Mouse (Mus musculus) kidney, embryonic 16.5 days (tissue): ENCODE data around the gene Tead3. TPM values are rescaled to one million over a fixed set of nuclear protein-coding genes. Genes with fewer than 3 reads are reported as not detected.
A peak's percentile ranks its signal among the peaks of the same experiment; 100 is the strongest.
"Not testable (repeated sequence)": the region's sequence is repeated elsewhere in the genome, so short reads cannot be mapped to it uniquely, and the experiment has no call there.

ENCODE experiments used
- ATAC-seq: fragments of 200-750 bp; cut with Nextera tagmentation; 2 replicates; pipeline ENCODE4 v1.8.0; 2017; ENCODE audit warnings: moderate TSS enrichment; ENCODE audit not compliant: low FRiP score, low TSS enrichment
- H3K27ac ChIP-seq: fragments of 300-500 bp; sonication (generic); 2 replicates; pipeline ENCODE4 v1.5.1; 2014; ENCODE audit warnings: low read length
- H3K27me3 ChIP-seq: fragments of 300-500 bp; sonication (generic); 2 replicates; pipeline ENCODE4 v1.6.1; 2014; ENCODE audit warnings: low read length, control low read depth, mixed read lengths; ENCODE audit not compliant: insufficient read depth
- H3K36me3 ChIP-seq: fragments of 300-500 bp; sonication (generic); 2 replicates; pipeline ENCODE4 v1.6.1; 2014; ENCODE audit warnings: low read length, control low read depth, mixed read lengths; ENCODE audit not compliant: insufficient read depth
- H3K4me1 ChIP-seq: fragments of 300-500 bp; sonication (generic); 2 replicates; pipeline ENCODE4 v1.6.1; 2014; ENCODE audit warnings: low read length, control low read depth, mixed read lengths; ENCODE audit not compliant: insufficient read depth
- H3K4me2 ChIP-seq: fragments of 300-500 bp; sonication (generic); replicated peaks from 2 replicates; pipeline ENCODE4 v1.6.1; 2014; ENCODE audit warnings: low read depth, low read length
- H3K4me3 ChIP-seq: fragments of 300-500 bp; sonication (generic); 2 replicates; pipeline ENCODE4 v1.5.1; 2014; ENCODE audit warnings: mild to moderate bottlenecking, low read length
- H3K9ac ChIP-seq: fragments of 300-500 bp; sonication (generic); replicated peaks from 2 replicates; pipeline ENCODE4 v1.6.1; 2014; ENCODE audit warnings: low read length
- H3K9me3 ChIP-seq: fragments of 300-500 bp; sonication (generic); 2 replicates; pipeline ENCODE4 v1.6.1; 2016; ENCODE audit warnings: low read length, control low read depth
- WGBS: fragments of 180-500 bp; shearing (Covaris S2); extraction: QIAGEN DNeasy Blood & Tissue Kit; methylation state at CpG from one replicate; pipeline ENCODE4 v1.1.7; 2014; 5-methylcytosine and 5-hydroxymethylcytosine counted together
- polyA plus RNA-seq: library from polyadenylated mRNA; unstranded; fragments of >200 nt; fragmentation: Nextera tagmentation; extraction: Ambion mirVana; gene quantifications from 2 replicates; pipeline ENCODE4 v1.2.1, GENCODE M21; 2015

Tead3 gene
- polyA plus RNA-seq, 1 experiment from 2014 or later = 10.7 TPM

GRCm38 (mm10) chr17:28332915-28333546 lies 17.6 kb downstream of the Tead3 start:
- Histone ChIP-seq H3K4me2 (no peak overlapping the region), H3K27me3 (no peaks in the 10 kb centered on the region), H3K36me3 (peaks cover 53% of the 10 kb centered on the region), H3K9ac (0 out of 2 replicates have a peak overlapping the region, but pooled peaks have one; percentile 0), H3K27ac (peak overlapping the region; percentile 11; the same call in 1 of the 2 replicates), H3K4me1 (peaks cover 50% of the 10 kb centered on the region), H3K4me3 (no peak overlapping the region), H3K9me3 (no peaks in the 10 kb centered on the region)
- WGBS = 33% methylated on average over 31 of the region's 31 CpGs
- ATAC-seq = peak; percentile 20; the same call in 1 of the 2 replicates

GRCm38 (mm10) chr17:28332113-28332914 lies 18.3 kb downstream of the Tead3 start:
- Histone ChIP-seq H3K4me3 (no peak overlapping the region), H3K27me3 (no peaks in the 10 kb centered on the region), H3K4me1 (peaks cover 58% of the 10 kb centered on the region), H3K4me2 (no peak overlapping the region), H3K9me3 (no peaks in the 10 kb centered on the region), H3K36me3 (peaks cover 47% of the 10 kb centered on the region), H3K9ac (0 out of 2 replicates have a peak overlapping the region, but pooled peaks have one; percentile 0), H3K27ac (peak overlapping the region; percentile 11)
- ATAC-seq = no peak
- 36% methylated on average over 13 of the region's 13 CpGs for WGBS

DNA sequence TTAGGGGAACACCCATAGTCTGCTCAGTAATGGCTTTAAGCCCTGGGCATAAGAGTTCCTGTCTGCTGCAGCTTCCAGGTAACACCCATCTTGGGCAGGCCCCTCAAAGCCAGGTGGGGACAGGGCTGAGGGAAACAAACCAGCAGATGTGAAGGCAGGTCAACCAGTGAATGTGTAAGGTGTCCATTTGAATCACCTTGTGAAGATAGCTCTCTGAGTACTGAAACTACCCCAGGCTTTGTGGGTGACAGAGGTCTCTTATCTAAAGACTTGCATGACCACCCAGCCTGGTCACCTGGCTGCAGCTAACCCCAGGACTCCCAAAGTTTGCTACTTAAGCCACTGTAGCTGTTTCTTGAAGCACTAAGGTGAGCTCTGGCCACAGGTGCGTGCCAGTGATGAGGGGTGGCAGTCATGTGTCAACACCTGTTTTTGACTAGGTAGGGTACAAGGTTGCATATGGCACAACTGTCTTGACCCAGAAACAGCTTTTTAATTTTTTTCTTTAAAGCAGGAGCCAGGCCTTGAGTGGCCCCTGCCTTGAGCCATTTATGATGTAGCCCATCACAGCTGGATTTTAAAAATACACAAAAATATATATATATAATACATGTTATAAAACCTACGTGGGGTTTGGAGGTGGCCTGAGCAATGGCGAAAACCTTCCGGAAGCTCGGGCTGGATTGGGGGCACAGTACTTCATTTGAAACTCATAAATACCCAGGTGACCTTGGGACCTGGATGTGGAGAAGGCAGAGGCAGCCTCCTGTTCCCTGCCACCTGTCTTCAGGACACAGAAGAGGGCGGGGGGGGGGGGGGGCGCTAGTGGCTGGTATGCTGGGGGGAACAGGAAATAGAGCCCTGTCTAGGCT lies 19.1 kb downstream of the Tead3 start:
- H3K4me1 ChIP-seq = peaks cover 63% of the 10 kb centered on the region
- no peaks in the 10 kb centered on the region for H3K27me3 ChIP-seq
- peak overlapping the region; percentile 11 for H3K27ac ChIP-seq
- ATAC-seq = no peak
- H3K9me3 ChIP-seq = no peaks in the 10 kb centered on the region
- 30% methylated on average over 5 of the region's 7 CpGs for WGBS
- no peak overlapping the region for H3K4me2 ChIP-seq
- H3K36me3 ChIP-seq = peaks cover 42% of the 10 kb centered on the region
- no peak overlapping the region; the same call in 1 of the 2 replicates for H3K4me3 ChIP-seq
- H3K9ac ChIP-seq = 0 out of 2 replicates have a peak overlapping the region, but pooled peaks have one; percentile 12

DNA sequence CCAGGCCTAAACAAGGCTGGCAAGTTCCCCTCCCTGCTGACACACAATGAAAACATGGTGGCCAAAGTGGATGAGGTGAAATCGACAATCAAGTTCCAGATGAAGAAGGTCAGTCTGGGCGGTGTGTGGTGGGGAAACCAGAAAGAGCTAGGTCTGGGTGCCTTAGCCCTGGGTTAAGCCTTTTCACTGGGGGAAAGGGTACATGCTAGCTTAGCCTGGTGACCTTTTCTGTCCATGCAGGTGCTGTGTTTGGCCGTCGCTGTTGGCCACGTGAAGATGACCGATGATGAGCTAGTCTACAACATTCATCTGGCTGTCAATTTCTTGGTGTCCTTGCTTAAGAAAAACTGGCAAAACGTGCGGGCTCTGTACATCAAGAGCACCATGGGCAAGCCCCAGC lies 20.0 kb downstream of the Tead3 start:
- Histone ChIP-seq H3K4me1 (peaks cover 63% of the 10 kb centered on the region), H3K9ac (peak overlapping the region; percentile 48; the same call in 1 of the 2 replicates), H3K36me3 (peaks cover 43% of the 10 kb centered on the region), H3K4me2 (peak overlapping the region; percentile 98), H3K4me3 (peak overlapping the region; percentile 98; the same call in 1 of the 2 replicates)
- ATAC-seq, H3K27ac ChIP-seq, H3K27me3 ChIP-seq, H3K9me3 ChIP-seq: not testable (repeated sequence)
- WGBS = 53% methylated on average over 6 of the region's 8 CpGs

GRCm38 (mm10) chr17:28330232-28330546 lies 20.4 kb downstream of the Tead3 start:
- peak overlapping the region; percentile 100 for H3K9ac ChIP-seq

DNA sequence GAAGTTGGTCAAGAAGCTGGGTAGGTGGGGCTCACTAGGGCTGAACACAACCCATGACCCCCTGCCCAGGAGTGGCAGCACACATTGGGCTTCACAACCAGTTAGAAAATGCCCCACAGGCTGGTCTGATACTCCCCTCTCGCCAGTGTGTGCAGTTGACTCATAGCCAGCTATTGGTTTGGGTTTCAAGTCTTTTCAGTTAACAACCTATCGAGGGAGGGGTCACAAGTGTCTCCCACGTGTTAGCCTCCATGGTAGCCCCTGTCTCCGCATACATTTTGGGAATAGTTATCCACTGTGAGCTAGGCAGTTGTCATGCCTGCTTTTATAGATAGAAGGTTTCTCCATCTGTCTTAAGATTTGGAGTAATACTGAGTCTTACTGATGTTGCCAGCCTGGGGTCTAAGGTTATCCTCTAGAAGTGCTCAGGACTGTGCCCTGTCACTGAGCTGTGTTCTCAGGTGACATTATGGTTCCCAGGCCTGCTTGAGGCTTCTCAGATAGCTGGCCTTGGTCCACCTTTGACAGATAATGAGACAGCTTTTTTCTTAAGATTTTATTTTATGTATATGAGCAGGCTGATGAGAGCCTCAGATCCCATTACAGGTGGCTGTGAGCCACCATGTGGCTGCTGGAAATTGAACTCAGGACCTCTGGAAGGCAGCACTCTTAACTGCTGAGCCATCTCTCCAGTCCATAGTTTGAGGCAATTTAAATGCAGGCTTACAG lies 20.9 kb downstream of the Tead3 start:
- ATAC-seq = no peak
- Histone ChIP-seq H3K9ac (peak overlapping the region; percentile 100), H3K27me3 (no peaks in the 10 kb centered on the region), H3K4me3 (peak overlapping the region; percentile 98), H3K36me3 (peaks cover 38% of the 10 kb centered on the region), H3K27ac (peak overlapping the region; percentile 97), H3K9me3 (no peaks in the 10 kb centered on the region), H3K4me1 (peaks cover 63% of the 10 kb centered on the region), H3K4me2 (peak overlapping the region; percentile 98)
- under 1% methylated on average over 4 of the region's 4 CpGs for WGBS

More at GRCm38 (mm10) chr17:28330232-28330546, 20.4 kb downstream of the Tead3 start:
- WGBS = 38% methylated on average over 2 of the region's 2 CpGs
- Histone ChIP-seq H3K27ac (peak overlapping the region; percentile 97), H3K36me3 (peaks cover 39% of the 10 kb centered on the region), H3K27me3 (no peaks in the 10 kb centered on the region), H3K4me1 (peaks cover 63% of the 10 kb centered on the region), H3K4me3 (peak overlapping the region; percentile 98), H3K4me2 (peak overlapping the region; percentile 98), H3K9me3 (no peaks in the 10 kb centered on the region)
- ATAC-seq = no peak

GRCm38 (mm10) chr17:28328946-28329345 lies 21.7 kb downstream of the Tead3 start:
- Histone ChIP-seq H3K4me1 (peaks cover 57% of the 10 kb centered on the region), H3K9me3 (no peaks in the 10 kb centered on the region), H3K9ac (peak overlapping the region; percentile 100), H3K27me3 (no peaks in the 10 kb centered on the region), H3K4me3 (peak overlapping the region; percentile 98), H3K36me3 (peaks cover 45% of the 10 kb centered on the region), H3K27ac (peak overlapping the region; percentile 97), H3K4me2 (peak overlapping the region; percentile 98)
- no peak for ATAC-seq
- 0% methylated on average over 25 of the region's 25 CpGs for WGBS

- peak within 1 kb of the TSS; percentile 97 for H3K27ac ChIP-seq
- peaks cover 52% of the 10 kb centered on the region for H3K4me1 ChIP-seq
- H3K9me3 ChIP-seq = no peaks in the 10 kb centered on the region
- peak within 1 kb of the TSS; percentile 98 for H3K4me2 ChIP-seq
- H3K9ac ChIP-seq = peak within 1 kb of the TSS; percentile 100
- peaks cover 48% of the 10 kb centered on the region for H3K36me3 ChIP-seq
- peak within 1 kb of the TSS; percentile 98 for H3K4me3 ChIP-seq
- ATAC-seq = peak; percentile 84
- under 1% methylated on average over 67 of the region's 67 CpGs for WGBS
- H3K27me3 ChIP-seq = no peaks in the 10 kb centered on the region
These were observed 22.2 kb downstream of the Tead3 start, which contains the start of gene Rpl10a for GRCm38 (mm10) chr17:28328366-28328928. Gene Rpl10a, plus strand, starts transcription at chr17:28328471.
